Mouse (Mus musculus): ENCODE data around the gene Eif4a1.
A peak's percentile ranks its signal among the peaks of the same experiment; 100 is the strongest.
"Not testable (repeated sequence)": the region's sequence is repeated elsewhere in the genome, so short reads cannot be mapped to it uniquely, and the experiment has no call there.

The Eif4a1 gene

DNA sequence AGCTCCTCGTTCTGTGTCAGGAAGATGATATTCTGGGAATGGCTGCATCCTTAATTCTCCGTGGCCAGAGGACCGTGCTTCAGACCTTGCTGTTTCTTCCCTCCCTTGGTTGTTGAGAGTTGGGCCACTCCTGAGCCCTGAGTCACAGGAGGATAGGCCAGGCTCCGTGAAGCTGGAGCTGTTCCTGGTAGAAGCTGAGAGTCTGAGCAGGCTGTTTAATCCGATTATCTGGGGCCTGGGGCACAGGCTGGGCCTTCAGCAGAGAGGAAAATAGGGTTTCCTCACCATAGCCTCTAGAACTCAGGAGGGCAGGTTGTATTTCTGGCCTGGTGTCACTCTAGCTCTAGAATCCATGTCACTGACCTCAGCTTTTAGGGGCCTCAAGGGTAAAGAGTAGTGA is 18.8 kb downstream of the Eif4a1 start:
- DNase-seq (ENCODE audit: low read depth in 1 of 2, low spot score in 2 of 2): no peak

DNA sequence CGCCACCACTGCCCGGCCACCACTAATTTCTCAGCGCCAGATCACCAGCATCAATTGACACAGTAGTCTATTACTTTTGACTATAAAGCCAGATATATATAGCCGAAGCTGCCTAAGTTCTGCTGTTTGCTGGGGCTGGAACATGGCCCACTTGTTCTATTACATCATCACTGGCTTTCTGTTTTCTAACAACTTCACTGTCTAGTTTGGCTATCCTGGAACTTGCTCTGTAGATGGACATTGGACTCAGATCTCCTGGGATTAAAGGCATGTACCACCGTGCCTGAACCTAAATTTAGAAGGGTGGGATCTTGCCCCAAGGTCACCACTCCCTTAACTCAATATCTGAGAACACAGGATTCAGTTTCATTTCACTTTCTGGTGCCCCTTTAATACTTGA is 26.4 kb downstream of the Eif4a1 start:
- DNase-seq (ENCODE audit: low read depth in 1 of 2, low spot score in 2 of 2): no peak

DNA sequence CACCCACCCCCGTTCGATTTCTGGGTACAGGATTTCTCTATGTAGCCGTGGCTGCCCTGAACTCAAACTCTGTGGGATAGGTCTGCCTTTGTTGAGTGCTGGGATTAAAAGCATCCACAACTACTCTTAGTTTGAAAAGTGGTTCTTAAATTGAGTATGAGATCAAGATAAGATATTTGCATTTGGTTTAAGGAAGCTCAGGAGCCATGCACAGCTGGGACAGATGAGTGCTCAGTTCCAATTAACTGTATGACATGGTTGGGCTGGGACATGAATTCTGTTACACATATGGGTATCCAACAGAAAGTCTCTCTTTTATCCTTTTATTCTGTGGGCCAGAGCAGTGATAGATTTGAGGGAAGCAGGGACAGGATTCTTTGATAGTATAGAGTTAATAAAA is 36.8 kb downstream of the Eif4a1 start:
- no peak for DNase-seq (ENCODE audit: low read depth in 1 of 2, low spot score in 2 of 2)

DNA sequence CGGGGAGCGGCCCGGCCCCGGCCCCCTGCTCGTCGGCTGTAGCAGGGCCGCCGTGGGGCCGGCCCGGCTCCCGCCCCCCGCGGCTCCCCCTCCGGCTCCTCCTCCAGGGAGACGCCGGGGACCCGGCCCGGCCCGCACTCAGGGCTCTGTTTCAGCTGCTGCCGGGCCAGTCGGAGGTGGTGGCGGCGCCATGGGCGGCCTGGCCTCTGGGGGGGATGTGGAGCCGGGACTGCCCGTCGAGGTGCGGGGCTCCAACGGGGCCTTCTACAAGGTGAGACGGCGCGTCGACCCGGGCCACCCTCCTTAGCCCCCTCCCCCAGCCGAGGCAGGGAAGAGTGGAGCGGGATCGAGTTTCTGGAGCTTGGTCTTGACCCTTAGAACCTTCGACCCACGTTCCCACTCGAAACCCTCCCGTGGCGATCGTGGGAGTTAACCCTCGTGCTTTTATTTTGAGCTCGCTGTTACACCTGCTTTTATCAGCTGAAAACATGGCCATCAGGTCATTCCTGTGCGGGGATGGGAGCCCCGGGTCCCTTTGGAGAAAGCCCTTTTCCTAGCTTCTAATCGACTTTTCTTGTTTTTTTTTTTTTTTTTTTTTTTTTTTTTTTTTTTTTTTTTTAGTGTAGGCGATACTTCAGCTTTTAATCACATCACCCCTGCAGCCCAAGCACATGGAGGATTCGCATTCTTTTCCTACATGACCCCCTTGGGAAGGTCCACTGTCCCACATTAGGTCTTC is 38.9 kb downstream of the Eif4a1 start:
- DNase-seq (ENCODE audit: low read depth in 1 of 2, low spot score in 2 of 2): no peak

DNA sequence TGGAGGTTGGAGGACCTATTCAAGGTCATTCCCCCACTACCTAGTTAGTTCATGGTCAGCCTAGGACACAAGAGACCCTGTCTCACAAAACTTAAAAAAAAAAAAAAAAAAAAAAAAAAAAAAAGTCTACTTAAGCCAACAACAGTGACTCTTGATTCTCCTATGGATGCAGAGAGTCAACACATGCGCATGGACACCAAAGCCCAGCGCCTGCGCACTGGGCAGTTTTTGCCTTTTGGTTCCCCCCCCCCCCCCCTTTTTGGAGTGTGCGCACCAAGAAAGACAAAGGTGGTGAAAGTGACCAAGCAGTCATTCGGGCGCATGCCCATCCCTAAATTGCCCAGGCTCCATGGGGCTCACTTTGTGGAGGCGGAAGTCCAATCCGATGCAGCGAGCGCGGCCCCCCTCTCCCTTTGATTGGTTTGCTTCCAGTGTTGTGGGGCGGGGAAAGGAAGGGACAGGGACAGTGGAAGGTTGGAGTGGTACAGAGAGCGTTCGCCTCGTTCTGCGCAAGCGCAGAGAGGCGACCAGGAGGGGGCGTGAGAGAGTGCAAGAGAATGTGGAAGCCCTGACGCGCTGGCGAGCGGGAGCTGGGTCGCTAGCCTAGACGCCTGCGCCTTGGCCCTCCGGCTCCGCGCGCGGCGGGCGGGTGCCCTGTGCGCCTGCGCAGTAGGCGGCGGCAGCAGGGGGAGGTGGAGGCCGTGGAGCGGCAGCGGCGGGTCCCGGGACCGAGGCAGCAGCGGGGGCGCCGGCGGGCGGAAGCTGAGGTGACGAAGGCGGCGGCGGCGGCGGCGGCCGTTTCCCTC is 39.7 kb downstream of the Eif4a1 start, which contains the start of gene Fxr2:
Fxr2 (plus strand) TSS at position 707 of the 806 bp plus-strand sequence.
- DNase-seq (ENCODE audit: low read depth in 1 of 2, low spot score in 2 of 2): peak; percentile 100

DNA sequence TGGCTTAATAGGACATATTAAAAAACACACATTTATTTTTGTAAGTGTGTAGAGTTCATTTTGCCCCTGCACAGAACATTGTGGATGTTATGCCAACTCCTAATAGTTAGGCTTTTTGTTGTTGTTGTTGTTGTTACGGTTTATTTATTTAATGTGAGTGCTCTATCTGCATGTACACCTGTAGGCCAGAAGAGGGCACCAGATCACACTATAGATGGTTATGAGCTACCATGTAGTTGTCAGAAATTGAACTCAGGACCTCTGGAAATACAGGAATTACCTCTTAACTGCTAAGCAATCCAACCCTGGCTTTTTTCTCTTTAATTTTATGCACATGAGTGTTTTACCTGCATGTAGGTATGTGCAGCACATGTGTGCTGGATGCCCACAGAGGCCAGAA is 42.4 kb downstream of the Eif4a1 start:
- DNase-seq (ENCODE audit: low read depth in 1 of 2, low spot score in 2 of 2): no peak

DNA sequence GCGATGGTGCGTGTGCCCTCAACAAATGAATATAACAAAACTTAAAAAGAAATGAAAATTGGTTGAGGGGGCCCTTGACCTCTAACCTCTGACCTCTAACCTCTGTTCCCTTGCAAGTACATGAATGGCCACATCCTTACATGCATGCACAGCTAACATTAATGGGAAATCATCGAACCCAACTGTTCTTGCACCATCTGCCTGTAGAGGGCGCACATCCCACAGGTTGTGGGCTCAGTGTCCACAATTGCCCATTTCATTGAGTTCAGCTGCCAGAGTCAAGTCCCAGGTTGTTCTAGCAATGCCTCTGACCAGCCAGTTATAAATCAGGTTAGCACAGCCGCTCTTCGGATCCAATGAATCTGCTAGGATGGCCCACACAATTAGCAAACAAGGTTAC is 43.9 kb downstream of the Eif4a1 start:
- peak in 1 of 2 experiments; percentile 59 for DNase-seq (ENCODE audit: low read depth in 1 of 2, low spot score in 2 of 2)

DNA sequence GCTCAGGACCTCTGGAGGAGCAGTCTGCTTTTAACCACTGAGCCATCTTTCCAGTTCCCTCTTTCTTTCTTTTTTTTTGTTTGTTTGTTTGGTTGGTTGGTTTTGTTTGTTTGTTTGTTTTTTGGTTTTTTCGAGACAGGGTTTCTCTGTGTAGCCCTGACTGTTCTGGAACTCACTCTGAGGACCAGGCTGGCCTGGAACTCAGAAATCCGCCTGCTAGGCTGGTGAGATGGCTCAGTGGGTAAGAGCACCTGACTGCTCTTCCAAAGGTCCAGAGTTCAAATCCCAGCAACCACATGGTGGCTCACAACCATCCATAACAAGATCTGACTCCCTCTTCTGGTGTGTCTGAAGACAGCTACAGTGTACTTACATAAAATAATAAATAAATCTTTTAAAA is 47.9 kb downstream of the Eif4a1 start:
- DNase-seq (ENCODE audit: low read depth in 1 of 2, low spot score in 2 of 2): not testable (repeated sequence)

DNA sequence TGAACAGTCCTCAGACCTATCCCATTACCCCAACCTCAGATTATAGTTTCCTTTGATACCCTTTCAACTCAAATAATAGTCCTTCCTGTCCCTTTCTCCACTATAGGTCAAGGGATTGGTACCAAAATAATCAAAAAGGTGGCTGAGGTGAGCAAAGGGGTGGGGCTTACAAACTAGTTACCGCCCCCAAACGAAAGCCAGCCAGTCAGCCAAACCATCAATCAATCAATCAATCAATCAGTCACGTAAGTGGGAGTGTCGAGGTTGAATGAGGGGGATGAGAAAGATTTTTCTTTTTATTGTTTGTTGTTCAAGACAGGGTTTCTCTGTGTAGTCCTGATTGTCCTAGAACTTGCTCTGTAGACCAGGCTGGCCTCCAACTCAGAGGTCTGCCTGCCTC is 49.2 kb downstream of the Eif4a1 start:
- DNase-seq (ENCODE audit: low read depth in 1 of 2, low spot score in 2 of 2): no peak

DNA sequence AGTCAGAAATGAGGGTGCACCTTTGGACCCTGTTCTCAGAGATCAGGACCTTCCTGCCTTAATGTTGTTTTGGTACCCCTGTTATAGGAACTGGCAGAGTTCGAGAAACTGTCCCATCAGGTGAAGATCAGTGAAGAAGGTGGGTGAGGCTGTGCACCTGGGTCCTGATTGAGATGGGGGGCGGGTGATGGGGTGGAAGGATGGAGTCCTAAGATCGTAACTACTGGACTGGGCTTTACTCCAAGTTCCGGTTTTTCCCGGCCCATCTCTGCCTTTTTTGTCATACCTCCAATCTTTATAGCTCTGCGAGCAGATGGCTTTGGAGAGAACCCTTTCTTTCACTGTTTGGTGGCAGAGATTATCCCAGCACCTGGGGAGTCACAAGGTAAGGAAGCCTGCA is 49.8 kb downstream of the Eif4a1 start:
- no peak for DNase-seq (ENCODE audit: low read depth in 1 of 2, low spot score in 2 of 2)

DNA sequence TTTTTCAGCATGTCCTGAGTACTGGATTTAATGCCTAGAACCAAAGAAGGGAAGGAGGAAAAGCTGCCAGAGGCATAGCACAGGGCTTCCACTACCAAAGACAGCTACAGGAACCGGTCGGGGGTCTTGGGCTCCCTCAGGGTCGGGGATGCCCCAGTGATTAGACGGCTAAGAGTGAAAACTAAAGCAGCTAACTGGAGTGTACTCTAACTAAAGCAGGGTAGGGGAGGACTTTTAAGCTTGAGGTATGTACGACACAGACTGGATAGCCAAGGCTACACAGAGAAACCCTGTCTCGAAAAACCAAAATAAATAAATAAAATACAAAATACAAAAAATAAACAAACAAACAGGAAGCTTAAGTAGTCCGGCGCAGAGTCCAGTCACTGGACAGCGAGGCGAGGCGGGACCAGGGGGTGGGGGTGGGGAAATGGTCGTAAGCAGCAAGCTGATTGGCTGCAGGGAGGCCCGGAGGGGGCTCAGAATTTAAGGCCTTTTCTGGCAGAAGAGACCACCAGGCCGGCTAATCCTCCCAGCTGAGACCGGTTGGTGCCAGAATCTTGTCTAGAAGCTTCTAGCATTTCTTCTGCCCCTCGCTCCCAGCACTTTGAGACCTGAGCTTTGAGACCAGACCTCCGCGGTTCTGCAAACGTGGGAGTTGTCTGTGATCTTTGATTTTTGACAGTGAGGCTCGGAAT is 50.5 kb downstream of the Eif4a1 start, which contains the start of gene Sat2:
Sat2 (plus strand) TSS at position 454 of the 698 bp plus-strand sequence.
- DNase-seq (ENCODE audit: low read depth in 1 of 2, low spot score in 2 of 2): no peak

DNA sequence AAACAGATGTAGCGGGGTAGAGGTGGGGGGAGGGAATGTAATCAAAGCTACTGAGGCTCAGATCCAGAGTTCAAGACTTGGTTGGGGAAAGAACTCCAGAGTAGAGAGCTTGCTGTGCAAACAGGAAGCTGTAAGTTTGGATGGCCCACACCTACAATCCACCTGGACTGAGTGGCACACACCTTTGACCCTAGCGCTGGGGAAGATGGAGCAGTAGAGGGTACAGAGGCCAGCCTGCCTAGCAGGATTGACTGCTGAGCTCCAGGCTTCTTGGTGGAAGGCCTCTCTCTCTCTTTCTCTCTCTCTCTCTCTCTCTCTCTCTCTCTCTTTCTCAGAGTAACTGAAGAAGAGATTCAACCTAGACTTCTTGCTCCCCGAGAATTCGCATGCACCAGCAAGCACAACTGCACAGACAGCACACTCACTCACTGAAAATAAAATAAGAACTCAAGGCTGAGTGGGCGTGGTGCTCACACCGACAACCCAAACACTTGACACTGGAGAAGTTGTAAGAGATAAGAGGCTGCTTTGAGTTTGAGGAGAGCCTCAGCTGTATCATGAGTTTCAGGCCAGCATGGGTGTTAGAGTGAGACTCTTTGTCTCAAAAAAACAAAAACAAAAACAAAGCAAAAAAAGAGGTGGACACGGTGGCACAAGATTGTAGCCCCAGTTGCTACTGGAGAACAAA is 51.7 kb downstream of the Eif4a1 start:
- no peak for DNase-seq (ENCODE audit: low read depth in 1 of 2, low spot score in 2 of 2)

DNA sequence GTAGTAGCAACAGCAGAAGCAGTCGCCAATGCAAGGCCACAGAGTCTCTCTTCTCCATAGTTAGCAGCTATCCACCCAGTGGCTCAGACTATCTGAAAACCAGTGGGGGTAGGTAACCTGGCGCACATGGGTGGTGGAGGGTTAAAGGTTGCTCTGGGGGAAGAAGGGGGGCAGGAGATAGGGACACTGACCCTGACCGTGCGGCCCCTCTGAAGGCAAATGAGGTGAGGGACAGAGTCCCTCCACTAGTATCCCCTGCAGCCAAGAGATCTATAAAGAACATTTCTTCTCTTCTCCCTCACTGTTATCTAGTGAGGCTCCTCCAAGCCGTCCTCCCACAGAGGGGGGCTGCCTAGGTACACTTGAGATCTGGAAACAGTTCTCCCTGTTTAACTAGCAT is 54.4 kb downstream of the Eif4a1 start, which contains the start of gene Shbg:
Shbg (minus strand) TSS at position 101 of the 400 bp plus-strand sequence.
- DNase-seq (ENCODE audit: low read depth in 1 of 2, low spot score in 2 of 2): no peak

All from monocyte, adult 2 months (primary cell).